Mouse (Mus musculus) left cerebral cortex, adult 9 months (tissue): ENCODE results near the gene Cyp1a2.
"Not testable (repeated sequence)": the region's sequence is repeated elsewhere in the genome, so short reads cannot be mapped to it uniquely, and the experiment has no call there.

Source experiments
- DNase-seq, 2 experiments: peaks; one replicate each; pipeline ENCODE4 v3.0.0; 2022; ENCODE audit warnings: low spot score in 2 of 2

The Cyp1a2 gene

GRCm38 (mm10) chr9:57683520-57683919 lies at the start of gene Cyp1a2:
TSS of gene Cyp1a2 (minus strand) at chr9:57683703.
- no peak for DNase-seq

DNA sequence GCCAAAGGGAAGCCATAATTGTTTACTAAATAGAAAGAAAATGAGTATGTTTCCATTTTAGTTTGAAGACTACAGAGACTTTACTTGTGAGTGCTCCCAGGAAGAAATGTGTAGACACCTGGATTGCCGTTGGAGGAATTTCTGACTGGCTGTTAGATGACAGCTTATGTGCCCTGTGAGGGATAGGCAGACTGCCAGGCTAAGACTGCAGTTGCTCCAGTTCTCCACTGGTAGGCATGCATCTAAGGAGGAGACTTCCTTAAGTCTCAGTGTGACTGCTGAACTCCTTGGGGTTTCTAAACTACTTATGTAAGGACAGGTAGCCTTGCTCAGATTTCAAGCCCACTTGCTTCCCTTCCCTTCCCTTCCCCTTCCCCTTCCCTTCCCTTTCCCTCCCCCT lies 44.8 kb upstream of the Cyp1a2 start:
- DNase-seq: no peak

- DNase-seq: no peak
Observed at GRCm38 (mm10) chr9:57724701-57725100, 41.2 kb upstream of the Cyp1a2 start.

GRCm38 (mm10) chr9:57723796-57724195 lies 40.3 kb upstream of the Cyp1a2 start:
- no peak for DNase-seq

DNA sequence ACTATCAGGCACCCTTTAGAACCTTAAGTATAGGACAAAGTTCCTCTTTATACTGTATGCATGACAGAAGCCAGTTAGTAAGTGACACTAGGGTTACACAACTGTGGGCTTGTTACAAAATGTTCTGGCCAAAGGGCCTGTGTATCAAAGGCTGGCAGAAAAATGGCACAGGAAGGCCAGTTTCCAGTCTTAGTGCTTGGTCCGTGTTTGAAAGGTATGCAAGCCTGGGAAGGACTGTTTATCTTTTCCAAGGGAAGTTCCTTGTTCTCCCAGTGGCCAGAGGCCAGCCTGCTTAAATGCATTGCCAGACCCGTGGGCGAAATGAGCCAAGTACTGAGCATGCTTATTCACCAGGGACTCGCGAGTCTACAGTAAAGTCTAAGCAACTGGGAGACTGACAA lies 39.8 kb upstream of the Cyp1a2 start:
- DNase-seq: peak in 1 of 2 experiments; percentile 69

DNA sequence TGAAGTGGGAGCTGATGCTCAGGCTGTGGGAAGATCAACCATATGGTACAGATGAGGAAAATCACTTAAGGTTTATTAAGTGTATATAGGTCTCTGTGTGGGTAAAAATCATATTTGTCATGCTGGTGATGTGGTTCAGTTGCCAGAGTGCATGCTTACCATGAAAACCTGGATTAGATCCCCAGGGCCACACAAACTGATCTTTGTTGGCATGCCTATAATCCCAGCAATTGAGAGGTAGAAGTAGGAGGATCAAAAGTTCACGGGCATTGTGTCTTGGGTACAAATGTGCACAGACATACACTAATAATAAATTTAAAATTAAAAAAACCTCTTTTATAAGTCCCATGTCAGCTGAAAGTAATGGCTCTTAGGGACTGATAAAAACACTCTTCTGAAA lies 38.9 kb upstream of the Cyp1a2 start:
- no peak for DNase-seq

DNA sequence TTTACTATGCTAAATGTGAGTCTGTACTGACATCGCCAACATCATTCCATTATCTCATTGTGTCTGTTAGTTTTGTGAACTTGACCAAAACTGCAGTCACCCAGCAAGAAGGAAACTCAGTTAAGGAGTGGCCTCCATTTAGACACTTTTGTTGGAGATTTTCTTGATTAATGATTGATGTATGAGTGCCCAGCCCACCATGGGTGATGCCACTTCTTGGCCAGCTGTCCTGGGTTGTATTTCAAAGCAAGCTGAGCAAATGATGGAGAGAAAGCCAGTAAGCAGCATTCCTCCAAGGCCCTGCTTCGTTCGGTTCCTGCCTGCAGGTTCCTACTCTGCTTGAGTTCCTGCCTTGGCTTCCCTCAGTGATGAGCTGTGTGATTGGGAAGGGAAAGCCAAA lies 37.2 kb upstream of the Cyp1a2 start:
- DNase-seq: no peak

GRCm38 (mm10) chr9:57718408-57718807 lies 34.9 kb upstream of the Cyp1a2 start:
- DNase-seq: no peak

- DNase-seq: no peak
Observed at GRCm38 (mm10) chr9:57712194-57712593, 28.7 kb upstream of the Cyp1a2 start.

DNA sequence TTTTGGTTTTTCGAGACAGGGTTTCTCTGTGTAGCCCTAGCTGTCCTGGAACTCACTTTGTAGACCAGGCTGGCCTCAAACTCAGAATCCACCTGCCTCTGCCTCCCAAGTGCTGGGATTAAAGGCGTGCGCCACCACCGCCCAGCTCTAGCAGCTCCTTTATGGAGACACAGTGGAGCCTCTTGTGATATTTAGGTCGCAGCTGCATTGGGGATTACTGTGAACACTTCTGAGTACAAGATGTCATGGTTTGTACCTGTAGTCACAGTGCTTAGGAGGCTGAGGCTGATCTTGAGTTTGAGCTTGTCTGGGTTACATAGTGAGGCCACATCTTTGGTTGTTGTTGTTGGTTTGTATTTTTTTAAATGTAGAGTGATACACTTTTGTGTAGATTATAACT lies 26.7 kb upstream of the Cyp1a2 start:
- DNase-seq: not testable (repeated sequence)

- peak in 1 of 2 experiments; percentile 57 for DNase-seq
Observed at GRCm38 (mm10) chr9:57708720-57709274, 25.3 kb upstream of the Cyp1a2 start.

GRCm38 (mm10) chr9:57708068-57708719 lies 24.7 kb upstream of the Cyp1a2 start, which contains the start of gene Edc3:
TSS of gene Edc3 (plus strand) at chr9:57708540.
- DNase-seq: peak; percentile 50 to 82

DNA sequence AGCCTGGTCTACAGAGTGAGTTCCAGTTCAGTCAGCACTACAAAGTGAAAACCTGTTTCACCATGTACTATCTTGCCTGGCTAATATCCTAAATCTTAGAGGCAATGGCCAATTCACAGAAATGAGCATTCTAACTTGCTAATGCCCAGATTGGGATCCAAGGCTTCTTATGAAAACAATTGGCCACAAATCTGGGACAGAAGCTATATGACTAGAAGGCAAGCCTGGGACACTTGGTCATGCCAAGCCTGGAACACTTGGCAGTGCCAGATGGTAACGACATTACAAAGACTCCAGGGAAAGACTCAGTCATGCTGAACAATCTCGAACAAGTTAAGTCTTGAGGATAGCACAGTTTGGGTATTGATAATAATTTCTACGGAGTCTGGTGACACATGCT lies 23.0 kb upstream of the Cyp1a2 start:
- DNase-seq: no peak

DNA sequence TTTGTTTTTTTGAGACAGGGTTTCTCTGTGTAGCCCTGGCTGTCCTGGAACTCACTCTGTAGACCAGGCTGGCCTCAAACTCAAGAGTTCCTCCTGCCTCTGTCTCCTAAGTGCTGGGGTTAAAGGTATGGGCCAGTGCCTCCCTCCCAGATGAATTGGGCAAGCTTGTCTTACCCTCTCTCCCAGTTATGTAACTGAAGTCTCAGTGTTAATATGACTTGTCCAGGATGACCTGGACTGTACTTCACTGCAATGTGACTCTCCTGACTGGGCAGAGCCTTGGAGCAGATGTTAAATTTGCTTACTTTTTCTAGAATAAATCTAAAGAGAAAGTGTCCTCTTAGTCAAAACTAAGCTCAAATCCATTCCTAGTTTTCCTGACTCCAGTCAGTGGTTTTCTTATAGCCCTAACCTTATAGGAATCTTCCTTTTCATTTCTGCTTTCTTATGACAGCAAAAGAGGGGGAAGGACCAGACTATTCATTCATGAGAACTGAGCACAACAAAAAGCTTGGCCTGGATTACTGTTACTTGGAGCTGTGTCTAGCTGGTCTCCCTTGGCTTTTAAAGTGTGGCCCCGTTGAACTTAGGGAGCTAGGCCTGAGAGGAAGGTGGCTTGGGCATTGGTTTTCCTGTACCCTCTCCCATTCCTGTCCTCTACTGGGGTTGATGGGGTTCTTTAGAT lies 15.1 kb upstream of the Cyp1a2 start:
- peak in 1 of 2 experiments; percentile 19 for DNase-seq

DNA sequence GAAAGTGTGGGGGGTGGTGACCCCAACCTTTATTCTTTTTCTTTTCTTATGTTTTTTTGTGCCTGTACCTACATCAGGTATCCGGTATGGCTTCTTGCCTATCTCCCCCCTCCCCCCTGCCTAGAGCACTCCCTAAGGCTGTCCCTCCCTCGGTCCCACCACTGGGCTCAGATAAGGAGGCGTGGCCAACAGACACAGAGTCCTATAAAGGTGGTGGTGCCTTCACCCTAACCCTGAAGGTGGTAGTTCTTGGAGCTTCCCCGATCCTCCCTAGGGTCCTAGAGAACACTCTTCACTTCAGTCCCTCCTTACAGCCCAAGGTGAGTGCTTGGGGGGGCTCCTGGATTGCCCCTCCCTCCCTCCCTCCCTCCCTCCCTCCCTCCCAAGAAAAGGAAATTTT lies 13.9 kb upstream of the Cyp1a2 start:
- no peak for DNase-seq

DNA sequence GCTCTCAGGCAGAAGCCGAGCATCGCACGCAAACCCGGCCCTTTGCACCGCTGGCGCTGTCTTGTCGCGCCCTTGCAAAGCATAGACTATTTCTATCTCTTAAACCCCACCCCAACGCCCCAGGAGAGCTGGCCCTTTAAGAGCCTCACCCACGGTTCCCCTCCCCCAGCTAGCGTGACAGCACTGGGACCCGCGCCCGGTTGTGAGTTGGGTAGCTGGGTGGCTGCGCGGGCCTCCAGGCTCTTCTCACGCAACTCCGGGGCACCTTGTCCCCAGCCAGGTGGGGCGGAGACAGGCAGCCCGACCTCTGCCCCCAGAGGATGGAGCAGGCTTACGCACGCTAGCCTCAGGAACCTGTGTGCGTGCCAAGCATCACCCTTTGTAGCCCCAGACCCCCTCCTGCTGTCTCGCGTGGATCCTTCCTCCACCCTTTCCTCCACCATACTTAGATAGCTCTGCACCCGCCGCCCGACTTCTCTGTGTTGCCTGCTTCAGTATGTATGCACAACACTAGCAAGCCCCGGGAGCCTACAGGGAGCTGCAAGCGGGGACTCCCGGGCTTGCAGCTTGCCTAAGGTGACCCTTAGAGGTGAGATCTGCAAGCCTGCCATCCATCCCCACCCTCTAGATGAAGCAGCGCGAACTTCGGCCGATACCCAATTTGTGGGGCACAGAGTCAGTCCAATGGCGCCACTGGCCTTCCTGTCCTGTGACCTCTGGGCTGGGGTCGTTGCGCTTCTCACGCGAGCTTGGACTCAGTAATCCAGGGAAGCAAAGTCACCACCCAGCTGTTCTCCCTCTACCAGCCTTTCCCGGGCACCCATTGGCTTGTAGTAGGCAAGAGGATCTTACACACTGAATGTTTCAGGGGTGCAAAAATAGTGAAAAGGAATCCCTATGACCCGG lies 13.1 kb upstream of the Cyp1a2 start:
- peak in 1 of 2 experiments; percentile 70 for DNase-seq

DNA sequence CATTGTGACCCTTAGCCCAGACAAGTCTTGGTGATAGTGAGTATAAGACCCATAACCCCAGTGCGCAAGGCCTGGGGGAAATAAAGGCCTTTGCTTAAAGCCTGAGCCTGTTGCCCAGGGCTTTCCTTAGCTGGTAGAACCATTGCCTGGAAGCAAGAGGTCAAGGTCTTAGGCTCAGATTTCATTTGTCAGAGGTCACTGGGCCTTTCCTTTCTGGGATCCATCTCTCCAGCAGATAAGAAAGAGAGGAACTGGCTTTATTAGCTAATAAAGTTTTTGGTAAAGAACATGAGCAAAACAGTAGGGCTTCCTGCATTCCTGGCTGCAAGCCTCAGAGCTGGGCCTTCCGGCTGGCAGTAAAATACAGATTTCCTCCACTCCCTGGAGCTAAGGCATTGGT lies 10.6 kb upstream of the Cyp1a2 start:
- DNase-seq: no peak

DNA sequence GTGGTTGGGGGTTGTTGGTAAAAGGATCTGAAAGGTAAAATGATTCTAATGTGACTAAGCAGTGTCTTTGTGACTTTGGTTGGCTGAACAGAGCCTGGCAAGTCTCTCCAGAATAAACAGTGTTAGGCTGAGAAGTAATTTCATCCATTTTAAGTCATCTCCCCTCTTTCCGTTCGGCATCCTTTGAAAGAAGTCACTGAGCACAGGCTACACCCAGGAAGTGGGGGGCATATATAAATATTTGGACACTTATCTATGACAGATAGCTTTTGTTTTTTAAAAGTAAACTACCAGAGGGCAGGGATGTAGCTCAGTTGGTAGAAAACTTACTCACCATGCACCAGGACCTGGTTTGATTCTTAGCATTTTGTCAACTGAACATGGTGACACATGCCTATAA lies 5.1 kb upstream of the Cyp1a2 start:
- no peak for DNase-seq

- DNase-seq: no peak
Observed at GRCm38 (mm10) chr9:57688158-57688557, 4.7 kb upstream of the Cyp1a2 start.

- DNase-seq: no peak
Observed at GRCm38 (mm10) chr9:57687751-57688150, 4.2 kb upstream of the Cyp1a2 start, which contains the start of gene Cyp1a1. TSS of gene Cyp1a1 (plus strand) at chr9:57687928.

DNA sequence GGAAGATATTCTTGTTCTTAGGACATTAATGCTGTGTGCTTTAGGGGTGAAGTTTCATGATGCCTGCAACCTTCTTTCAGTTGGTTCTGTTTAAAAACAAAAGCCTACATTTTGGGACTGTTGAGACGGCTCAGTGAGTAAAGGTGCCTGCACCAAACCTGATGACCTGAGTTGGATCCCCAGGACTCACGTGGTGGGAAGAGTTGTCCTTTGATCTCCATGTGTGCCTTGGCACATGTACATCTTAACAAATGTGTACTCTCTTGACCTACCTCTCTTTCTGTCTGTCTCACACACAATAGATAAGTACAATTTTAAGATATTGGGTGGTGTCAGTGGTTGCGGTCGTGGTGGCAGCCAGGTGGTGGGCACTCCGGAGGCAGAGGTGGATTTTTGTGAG lies 2.5 kb upstream of the Cyp1a2 start:
- no peak for DNase-seq

GRCm38 (mm10) chr9:57681411-57681810 lies 2.1 kb downstream of the Cyp1a2 start:
- no peak for DNase-seq
